Comparison of ENCODE assay signal across 22 mouse cellular contexts in genomic region chr1:77484766-77485596, GRCm38 (mm10). TPM values are rescaled to one million over a fixed set of nuclear protein-coding genes. Genes with fewer than 3 reads are reported as not detected.
DNase-seq lines count a peak whose midpoint lies in the region; ATAC-seq and TF ChIP-seq lines count a peak whose summit lies in the region.
"Had no signal": no experiment of that assay in that cellular context is flagged by ENCODE, and none has a peak within 500 bp of the region (broad histone marks: within the 10 kb centered on the region; RNA-seq: fewer than 3 reads in every experiment).

No protein-coding gene starts in this region.

- H3K4me1 ChIP-seq in forebrain, embryonic 13.5 days = peaks cover 12% of the 10 kb centered on the region; the same call in 1 of the 2 replicates
- H3K4me1 ChIP-seq in forebrain, embryonic 10.5 days = peaks cover 19% of the 10 kb centered on the region
- H3K4me1 ChIP-seq: heart, embryonic 13.5 days; limb, embryonic 12.5 days; midbrain, embryonic 12.5 days had no signal

- no peak for TF ChIP-seq CTCF in layer of hippocampus, adult 2 months (conservative IDR thresholded peaks at IDR 0.05)

- peak; percentile 36; the same call in 1 of the 2 replicates for ATAC-seq in forebrain, embryonic 13.5 days
- peak; percentile 74 for ATAC-seq in common myeloid progenitor, adult 5-6 weeks (replicated peaks; ENCODE audit: low read depth, poor library complexity, severe bottlenecking)
- ATAC-seq: liver, postnatal 0 days had no signal

- intact Hi-C loops in left cerebral cortex, postnatal 36 days (cut with DNase I) = no loop called here

- no peaks in the 10 kb centered on the region for H3K9me3 ChIP-seq in forebrain, embryonic 13.5 days (replicated peaks)
- H3K9me3 ChIP-seq in forebrain, embryonic 10.5 days = no peaks in the 10 kb centered on the region
- H3K9me3 ChIP-seq: heart, embryonic 13.5 days; kidney, embryonic 15.5 days; limb, embryonic 12.5 days; midbrain, embryonic 12.5 days had no signal

- H3K4me3 ChIP-seq in forebrain, embryonic 13.5 days = no peak overlapping the region
- H3K4me3 ChIP-seq in forebrain, embryonic 10.5 days = no peak overlapping the region
- H3K4me3 ChIP-seq in layer of hippocampus, adult 2 months = no peak overlapping the region
- H3K4me3 ChIP-seq in myocyte = no peak overlapping the region
- H3K4me3 ChIP-seq: heart, embryonic 13.5 days; kidney, embryonic 15.5 days; limb, embryonic 12.5 days; midbrain, embryonic 12.5 days had no signal

- peaks cover 6% of the 10 kb centered on the region; the same call in 1 of the 2 replicates for H3K36me3 ChIP-seq in forebrain, embryonic 13.5 days (ENCODE audit: poor library complexity, severe bottlenecking)
- H3K36me3 ChIP-seq in forebrain, embryonic 10.5 days (replicated peaks) = peaks cover 23% of the 10 kb centered on the region
- H3K36me3 ChIP-seq in myocyte (ENCODE audit: control insufficient read depth, insufficient read depth) = no peaks in the 10 kb centered on the region
- H3K36me3 ChIP-seq: heart, embryonic 13.5 days; kidney, embryonic 15.5 days; midbrain, embryonic 12.5 days had no signal

- H3K27me3 ChIP-seq in forebrain, embryonic 13.5 days = no peaks in the 10 kb centered on the region
- no peaks in the 10 kb centered on the region for H3K27me3 ChIP-seq in forebrain, embryonic 10.5 days (ENCODE audit: poor library complexity, severe bottlenecking)
- no peaks in the 10 kb centered on the region for H3K27me3 ChIP-seq in myocyte (ENCODE audit: control insufficient read depth, insufficient read depth, insufficient read length)
- H3K27me3 ChIP-seq: heart, embryonic 13.5 days; kidney, embryonic 15.5 days; limb, embryonic 12.5 days; midbrain, embryonic 12.5 days had no signal

- 85% methylated on average over 6 of the region's 6 CpGs for WGBS in forebrain, embryonic 13.5 days
- 92% methylated on average over 6 of the region's 6 CpGs for WGBS in forebrain, embryonic 10.5 days

- H3K4me2 ChIP-seq in forebrain, embryonic 13.5 days = no peak overlapping the region
- H3K4me2 ChIP-seq in myocyte (ENCODE audit: low read depth) = peak overlapping the region; percentile 35
- H3K4me2 ChIP-seq: heart, embryonic 13.5 days; kidney, embryonic 15.5 days; limb, embryonic 12.5 days; liver, embryonic 11.5 days; midbrain, embryonic 12.5 days had no signal

- H3K27ac ChIP-seq in forebrain, embryonic 13.5 days = no peak overlapping the region
- H3K27ac ChIP-seq in forebrain, embryonic 10.5 days = no peak overlapping the region
- H3K27ac ChIP-seq in layer of hippocampus, adult 2 months = peak overlapping the region; percentile 55; the same call in 1 of the 2 replicates
- H3K27ac ChIP-seq: heart, embryonic 13.5 days; kidney, embryonic 15.5 days; limb, embryonic 12.5 days; macrophage; midbrain, embryonic 12.5 days had no signal

- H3ac ChIP-seq in myocyte (ENCODE audit: control insufficient read depth, insufficient read length) = no peak overlapping the region

- no peak overlapping the region for H3K9ac ChIP-seq in forebrain, embryonic 13.5 days
- H3K9ac ChIP-seq: heart, embryonic 13.5 days; kidney, embryonic 15.5 days; limb, embryonic 12.5 days; liver, postnatal 0 days; midbrain, embryonic 12.5 days had no signal

- TF ChIP-seq POLR2A in myocyte (IDR thresholded peaks at IDR 0.05; ENCODE audit: insufficient read length, low read depth) = no peak

- no peak for DNase-seq in forebrain, embryonic 10.5 days (ENCODE audit: extremely low spot score, low spot score)
- DNase-seq in layer of hippocampus, adult 2 months (ENCODE audit: low spot score in 2 of 2) = no peak
- no peak for DNase-seq in layer of hippocampus, adult 9-11 months
- DNase-seq in left cerebral cortex, postnatal 36 days (ENCODE audit: low spot score in 2 of 2) = no peak
- DNase-seq: adrenal gland, postnatal 36 days; cerebellum, adult 11 months; cerebellum, adult 9-11 months; heart, adult 18-20 months; heart, postnatal 14 days; kidney, adult 11 months; liver, postnatal 0 days; thymus, adult 18-20 months; thymus, postnatal 36 days had no signal

- H3K79me2 ChIP-seq in myocyte (ENCODE audit: control insufficient read depth, insufficient read depth) = no peaks in the 10 kb centered on the region

TF ChIP-seq in myocyte, 11 proteins besides CTCF, POLR2A, EP300 and RAD21:
- no peak for TF ChIP-seq POLR2AphosphoS2 (IDR thresholded peaks at IDR 0.05; ENCODE audit: insufficient read length, low read depth)
- no peak for TF ChIP-seq TCF12 (IDR thresholded peaks at IDR 0.05; ENCODE audit: insufficient read depth, poor library complexity, severe bottlenecking)
- TF ChIP-seq USF1 (IDR thresholded peaks at IDR 0.05; ENCODE audit: low read depth) = no peak
- TF ChIP-seq TCF3 (IDR thresholded peaks at IDR 0.05; ENCODE audit: insufficient read length, low read depth) = no peak

RNA-seq across cellular contexts. Expression of gene Epha4, which starts 29.9 kb away (rescaled TPM):
- polyA plus RNA-seq in forebrain, embryonic 13.5 days (2015; fragmentation: Nextera tagmentation; extraction: Ambion mirVana) = 80.7 and 83.6 TPM in 2 replicates
- polyA plus RNA-seq in forebrain, embryonic 10.5 days (2016; fragmentation: Nextera tagmentation; extraction: Ambion mirVana) = 22.9 and 25.9 TPM in 2 replicates
- total RNA-seq in layer of hippocampus, adult 2 months (2021) = 100 to 1,000 TPM; 334 to 340 TPM
- total RNA-seq in common myeloid progenitor, adult 5-6 weeks (2017) = 1.0 and 1.5 TPM in 2 replicates
- polyA plus RNA-seq in myocyte (2012; fragmentation: generic; extraction: Trizol) = 0.29 TPM
- 100 to 1,000 TPM; 173 to 182 TPM for total RNA-seq in left cerebral cortex, postnatal 36 days (2021)
- polyA plus RNA-seq: macrophage had no signal

Comparison
In these comparisons a context has a peak if more than half of its experiments do, and no peak if none do; other contexts are left out.
1. RNA of gene Epha4, which starts 29.9 kb away (total RNA-seq): 334 to 340 TPM in layer of hippocampus, adult 2 months and 173 to 182 TPM in left cerebral cortex, postnatal 36 days; 1.0 to 1.5 TPM in common myeloid progenitor, adult 5-6 weeks; every median in the first group is over 10 times any median in the second.